Mouse (Mus musculus) testis, adult 2 months (tissue): ENCODE data around the gene Phf7.

Experiments used
- CTCF ChIP-seq: fragments of 200-500 bp; IDR thresholded peaks from 2 replicates; pipeline ENCODE4 v1.5.1; 2012; ENCODE audit warnings: low read depth, mild to moderate bottlenecking, inconsistent platforms, low read length, moderate library complexity; ENCODE audit not compliant: control insufficient read depth, insufficient read depth, insufficient replicate concordance
- POLR2A ChIP-seq: fragments of 200-500 bp; IDR thresholded peaks from 2 replicates; pipeline ENCODE4 v1.6.1; 2012; ENCODE audit warnings: low read depth, mild to moderate bottlenecking, inconsistent platforms, low read length, moderate library complexity; ENCODE audit not compliant: control insufficient read depth

- TF ChIP-seq CTCF (no peak), POLR2A (no peak)
Observed at GRCm38 (mm10) chr14:31251626-31252025, 509 bp upstream of the Phf7 start.
